Mouse (Mus musculus): Measurements from ENCODE around the gene Timm22. TPM values are rescaled to one million over a fixed set of nuclear protein-coding genes. Genes with fewer than 3 reads are reported as not detected.

Timm22 gene
- 93.3 and 106 TPM in 2 replicates for polyA plus RNA-seq (2015; fragmentation: Nextera tagmentation; extraction: Ambion mirVana)

- H3K4me1 ChIP-seq: peaks cover 10% of the 10 kb centered on the region
- no peaks in the 10 kb centered on the region for H3K27me3 ChIP-seq
- H3K4me3 ChIP-seq: peak within 1 kb of the TSS; percentile 71
- no peaks in the 10 kb centered on the region for H3K9me3 ChIP-seq
- ATAC-seq (replicated peaks): peak; percentile 98
- H3K4me2 ChIP-seq (replicated peaks): peak within 1 kb of the TSS; percentile 87
- H3K36me3 ChIP-seq: peaks cover 5% of the 10 kb centered on the region
- H3K27ac ChIP-seq (replicated peaks): peak within 1 kb of the TSS; percentile 84
- H3K9ac ChIP-seq (replicated peaks): peak within 1 kb of the TSS; percentile 87
- under 1% methylated on average over 46 of the region's 46 CpGs for WGBS
Measured at GRCm38 (mm10) chr11:76406702-76407583, at the start of gene Timm22. TSS of gene Timm22 (plus strand) at chr11:76406952.

- ATAC-seq (replicated peaks): no peak
- no peak overlapping the region for H3K4me3 ChIP-seq
- no peak overlapping the region for H3K9ac ChIP-seq (replicated peaks)
- no peaks in the 10 kb centered on the region for H3K27me3 ChIP-seq
- H3K4me2 ChIP-seq (replicated peaks): no peak overlapping the region
- peaks cover 36% of the 10 kb centered on the region for H3K4me1 ChIP-seq
- H3K9me3 ChIP-seq: no peaks in the 10 kb centered on the region
- WGBS: 36% methylated on average over 12 of the region's 12 CpGs
- H3K27ac ChIP-seq (replicated peaks): no peak overlapping the region; the same call in 1 of the 2 replicates
- no peaks in the 10 kb centered on the region for H3K36me3 ChIP-seq
Measured at GRCm38 (mm10) chr11:76357464-76357863, 49.3 kb upstream of the Timm22 start.

GRCm38 (mm10) chr11:76358628-76359320 is 48.0 kb upstream of the Timm22 start:
- H3K9ac ChIP-seq (replicated peaks): no peak overlapping the region
- H3K27me3 ChIP-seq: no peaks in the 10 kb centered on the region
- no peak overlapping the region for H3K4me2 ChIP-seq (replicated peaks)
- no peak overlapping the region for H3K27ac ChIP-seq (replicated peaks)
- H3K36me3 ChIP-seq: no peaks in the 10 kb centered on the region
- no peak overlapping the region for H3K4me3 ChIP-seq
- 17% methylated on average over 14 of the region's 14 CpGs for WGBS
- H3K9me3 ChIP-seq: no peaks in the 10 kb centered on the region
- no peak for ATAC-seq (replicated peaks)
- H3K4me1 ChIP-seq: peaks cover 34% of the 10 kb centered on the region

GRCm38 (mm10) chr11:76360255-76360654 is 46.5 kb upstream of the Timm22 start:
- no peaks in the 10 kb centered on the region for H3K27me3 ChIP-seq
- no peak for ATAC-seq (replicated peaks)
- H3K27ac ChIP-seq (replicated peaks): no peak overlapping the region
- no peak overlapping the region for H3K4me2 ChIP-seq (replicated peaks)
- H3K4me3 ChIP-seq: no peak overlapping the region
- 61% methylated on average over 6 of the region's 6 CpGs for WGBS
- H3K9me3 ChIP-seq: no peaks in the 10 kb centered on the region
- H3K36me3 ChIP-seq: no peaks in the 10 kb centered on the region
- peaks cover 36% of the 10 kb centered on the region for H3K4me1 ChIP-seq
- no peak overlapping the region for H3K9ac ChIP-seq (replicated peaks)

- H3K27me3 ChIP-seq: no peaks in the 10 kb centered on the region
- ATAC-seq (replicated peaks): no peak
- no peak overlapping the region for H3K27ac ChIP-seq (replicated peaks)
- no peak overlapping the region for H3K4me2 ChIP-seq (replicated peaks)
- peaks cover 36% of the 10 kb centered on the region for H3K4me1 ChIP-seq
- no peak overlapping the region for H3K9ac ChIP-seq (replicated peaks)
- no peak overlapping the region for H3K4me3 ChIP-seq
- WGBS: 75% methylated on average over 4 of the region's 4 CpGs
- H3K9me3 ChIP-seq: no peaks in the 10 kb centered on the region
- no peaks in the 10 kb centered on the region for H3K36me3 ChIP-seq
Measured at GRCm38 (mm10) chr11:76361422-76361821, 45.3 kb upstream of the Timm22 start.

- Histone ChIP-seq H3K36me3 (no peaks in the 10 kb centered on the region), H3K27me3 (no peaks in the 10 kb centered on the region), H3K27ac (replicated peaks) (no peak overlapping the region), H3K9me3 (no peaks in the 10 kb centered on the region), H3K4me3 (no peak overlapping the region), H3K9ac (replicated peaks) (no peak overlapping the region), H3K4me2 (replicated peaks) (no peak overlapping the region), H3K4me1 (peaks cover 27% of the 10 kb centered on the region)
- ATAC-seq (replicated peaks): no peak
- 25% methylated on average over 6 of the region's 6 CpGs for WGBS
Measured at GRCm38 (mm10) chr11:76363178-76363577, 43.6 kb upstream of the Timm22 start.

GRCm38 (mm10) chr11:76363636-76364035 is 43.1 kb upstream of the Timm22 start:
- ATAC-seq (replicated peaks): no peak
- WGBS: 29% methylated on average over 9 of the region's 9 CpGs
- no peak overlapping the region for H3K4me2 ChIP-seq (replicated peaks)
- H3K27me3 ChIP-seq: no peaks in the 10 kb centered on the region
- H3K9ac ChIP-seq (replicated peaks): no peak overlapping the region
- no peak overlapping the region for H3K27ac ChIP-seq (replicated peaks)
- H3K4me1 ChIP-seq: peaks cover 22% of the 10 kb centered on the region
- H3K4me3 ChIP-seq: no peak overlapping the region
- no peaks in the 10 kb centered on the region for H3K36me3 ChIP-seq
- H3K9me3 ChIP-seq: no peaks in the 10 kb centered on the region

- no peak for ATAC-seq (replicated peaks)
- H3K36me3 ChIP-seq: no peaks in the 10 kb centered on the region
- WGBS: 75% methylated on average over 5 of the region's 5 CpGs
- H3K4me3 ChIP-seq: no peak overlapping the region
- H3K4me1 ChIP-seq: peaks cover 18% of the 10 kb centered on the region
- H3K27me3 ChIP-seq: no peaks in the 10 kb centered on the region
- H3K4me2 ChIP-seq (replicated peaks): no peak overlapping the region
- H3K9me3 ChIP-seq: no peaks in the 10 kb centered on the region
- no peak overlapping the region for H3K9ac ChIP-seq (replicated peaks)
- H3K27ac ChIP-seq (replicated peaks): no peak overlapping the region
Measured at GRCm38 (mm10) chr11:76364038-76364437, 42.7 kb upstream of the Timm22 start.

- Histone ChIP-seq H3K27me3 (no peaks in the 10 kb centered on the region), H3K4me3 (no peak overlapping the region), H3K9me3 (no peaks in the 10 kb centered on the region), H3K27ac (replicated peaks) (no peak overlapping the region), H3K36me3 (no peaks in the 10 kb centered on the region), H3K4me1 (peaks cover 10% of the 10 kb centered on the region), H3K9ac (replicated peaks) (no peak overlapping the region), H3K4me2 (replicated peaks) (no peak overlapping the region)
- ATAC-seq (replicated peaks): no peak
- WGBS: 81% methylated on average over 15 of the region's 15 CpGs
Measured at GRCm38 (mm10) chr11:76366720-76367119, 40.0 kb upstream of the Timm22 start.

GRCm38 (mm10) chr11:76370491-76370890 is 36.3 kb upstream of the Timm22 start:
- no peak for ATAC-seq (replicated peaks)
- no peak overlapping the region for H3K27ac ChIP-seq (replicated peaks)
- H3K4me2 ChIP-seq (replicated peaks): no peak overlapping the region
- H3K36me3 ChIP-seq: no peaks in the 10 kb centered on the region
- no peak overlapping the region for H3K4me3 ChIP-seq
- no peaks in the 10 kb centered on the region for H3K9me3 ChIP-seq
- no peaks in the 10 kb centered on the region for H3K27me3 ChIP-seq
- H3K4me1 ChIP-seq: peaks cover 10% of the 10 kb centered on the region
- H3K9ac ChIP-seq (replicated peaks): no peak overlapping the region

- no peak for ATAC-seq (replicated peaks)
- Histone ChIP-seq H3K27ac (replicated peaks) (no peak overlapping the region), H3K4me1 (peaks cover 10% of the 10 kb centered on the region), H3K4me2 (replicated peaks) (no peak overlapping the region), H3K36me3 (no peaks in the 10 kb centered on the region), H3K9me3 (no peaks in the 10 kb centered on the region), H3K9ac (replicated peaks) (no peak overlapping the region), H3K4me3 (no peak overlapping the region), H3K27me3 (no peaks in the 10 kb centered on the region)
- 69% methylated on average over 2 of the region's 2 CpGs for WGBS
Measured at GRCm38 (mm10) chr11:76372120-76372519, 34.6 kb upstream of the Timm22 start.

GRCm38 (mm10) chr11:76372534-76372933 is 34.2 kb upstream of the Timm22 start:
- WGBS: 38% methylated on average over 6 of the region's 6 CpGs
- Histone ChIP-seq H3K27ac (replicated peaks) (no peak overlapping the region), H3K9ac (replicated peaks) (no peak overlapping the region), H3K9me3 (no peaks in the 10 kb centered on the region), H3K4me3 (no peak overlapping the region), H3K27me3 (no peaks in the 10 kb centered on the region), H3K36me3 (no peaks in the 10 kb centered on the region), H3K4me2 (replicated peaks) (no peak overlapping the region), H3K4me1 (peaks cover 10% of the 10 kb centered on the region)
- ATAC-seq (replicated peaks): no peak
